Mouse (Mus musculus) 3134 (cell line): ENCODE results near the gene Gm136.
"Not testable (repeated sequence)": the region's sequence is repeated elsewhere in the genome, so short reads cannot be mapped to it uniquely, and the experiment has no call there.

Experiments
- DNase-seq: peaks from one replicate; pipeline ENCODE4 v3.0.0-alpha.2; 2011; ENCODE audit warnings: low spot score; ENCODE audit not compliant: insufficient read length; ENCODE audit errors: extremely low read depth

The Gm136 gene

DNA sequence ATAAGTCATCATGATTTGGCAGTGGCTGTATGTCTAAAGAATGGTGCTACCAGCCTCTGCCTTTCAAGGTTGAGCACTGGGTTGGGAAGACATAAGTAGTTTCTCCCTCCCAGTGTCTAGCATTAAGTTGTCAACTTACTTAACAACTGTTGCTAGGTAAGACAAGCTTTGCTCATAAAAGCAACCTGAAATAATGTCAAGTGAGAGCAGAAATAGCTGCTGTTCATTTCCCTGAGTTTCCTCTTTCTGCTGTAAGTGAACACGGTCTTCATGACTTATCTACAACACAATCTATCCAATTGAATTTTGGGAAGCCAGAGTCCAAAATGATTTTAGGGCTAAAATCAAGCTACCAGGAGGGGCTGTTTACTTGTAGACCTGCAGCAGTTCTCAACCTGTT, at the start of gene Gm136:
Gene Gm136, minus strand, starts transcription at position 101 of the 400 bp plus-strand sequence.
- no peak for DNase-seq

DNA sequence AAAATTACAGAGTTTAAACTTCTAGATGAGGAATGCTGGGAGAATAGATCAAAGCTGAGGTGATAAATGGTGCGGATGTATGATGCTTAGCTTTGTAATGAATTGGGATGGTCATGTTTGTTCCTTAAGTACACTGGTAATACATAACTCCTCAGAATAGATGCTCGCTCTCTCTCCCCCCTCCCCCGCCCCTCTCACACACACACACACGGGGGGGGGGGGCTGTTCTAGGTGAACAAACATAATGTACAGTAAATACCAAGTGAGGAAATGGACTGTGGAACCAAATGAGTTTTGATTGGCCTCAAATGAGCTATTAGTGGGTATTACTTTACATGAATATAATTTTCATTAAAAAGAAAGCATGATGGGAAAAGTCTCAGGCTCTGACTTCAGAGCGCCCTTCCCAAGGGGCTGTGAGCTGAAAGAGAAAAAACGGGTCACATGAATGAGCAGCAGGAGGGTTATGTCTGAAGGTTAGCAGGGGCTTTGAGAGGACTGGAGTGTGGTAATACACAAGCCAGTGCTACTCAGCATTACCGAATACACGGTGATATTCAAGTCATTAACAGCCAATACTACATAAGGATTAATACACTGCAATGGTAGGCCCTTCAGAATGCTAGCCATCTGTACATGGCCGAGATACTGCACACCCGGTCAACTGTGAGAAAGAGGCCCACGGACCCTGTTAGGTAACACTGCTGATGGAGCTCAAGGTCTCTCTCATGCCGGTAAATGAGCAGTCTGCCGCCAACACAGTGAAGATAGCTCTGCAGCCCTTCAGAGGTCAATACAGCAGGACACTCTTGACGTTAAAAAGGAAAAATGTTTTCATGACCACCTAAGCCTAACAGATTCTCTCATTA, 45.3 kb upstream of the Gm136 start:
- no peak for DNase-seq

DNA sequence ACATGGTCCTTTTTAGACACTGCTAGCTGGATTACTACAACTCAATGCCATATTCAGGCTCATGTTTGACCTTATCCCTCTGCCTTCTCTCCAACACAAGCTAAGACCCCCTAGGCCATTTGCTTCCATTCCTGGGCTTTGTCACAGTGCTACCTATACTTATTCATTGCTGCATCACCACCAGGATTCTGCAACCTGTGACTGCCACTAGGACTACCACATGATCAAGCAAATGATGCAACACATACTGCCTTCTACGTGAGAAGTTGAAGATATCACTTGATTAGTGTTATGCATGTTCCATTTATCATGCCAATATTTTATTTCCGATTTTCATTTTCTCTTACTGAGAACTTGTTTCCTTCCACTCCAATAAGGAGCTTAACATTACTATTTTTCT, 41.9 kb upstream of the Gm136 start:
- DNase-seq, result no peak

DNA sequence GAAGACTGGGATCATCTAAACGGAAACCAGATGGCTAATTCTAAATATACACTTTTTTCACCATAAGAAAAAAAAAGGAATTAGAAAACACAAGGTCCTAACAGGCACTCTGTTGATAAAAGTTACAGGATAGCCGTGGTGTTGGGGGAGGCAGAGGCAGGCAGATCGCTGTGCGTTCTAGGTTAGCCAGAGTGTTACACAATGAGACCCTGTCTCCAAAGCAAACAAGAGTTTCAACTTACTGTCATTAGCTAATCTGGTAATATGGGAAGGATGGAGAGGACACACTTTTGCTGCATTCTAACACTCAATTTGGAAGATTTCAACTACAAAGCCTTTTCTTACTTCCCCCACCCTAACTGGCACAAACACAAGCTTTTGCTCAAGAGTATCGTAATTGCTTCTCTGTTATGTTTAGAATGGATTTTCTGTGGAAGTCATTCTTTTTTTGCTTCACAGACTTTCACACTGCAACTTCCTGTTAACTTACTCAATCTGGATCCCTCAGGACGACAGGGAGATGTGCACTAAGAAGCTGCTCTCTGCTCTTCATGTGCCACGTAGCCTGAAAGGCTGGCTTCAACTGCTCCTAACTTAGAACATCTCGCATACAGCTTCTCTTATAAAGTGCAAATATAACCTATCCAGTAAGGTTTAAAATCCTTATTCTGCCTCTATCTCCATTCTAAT, 41.4 kb upstream of the Gm136 start:
- no peak for DNase-seq

GRCm38 (mm10) chr4:34796294-34796693, 40.2 kb upstream of the Gm136 start:
- no peak for DNase-seq

DNA sequence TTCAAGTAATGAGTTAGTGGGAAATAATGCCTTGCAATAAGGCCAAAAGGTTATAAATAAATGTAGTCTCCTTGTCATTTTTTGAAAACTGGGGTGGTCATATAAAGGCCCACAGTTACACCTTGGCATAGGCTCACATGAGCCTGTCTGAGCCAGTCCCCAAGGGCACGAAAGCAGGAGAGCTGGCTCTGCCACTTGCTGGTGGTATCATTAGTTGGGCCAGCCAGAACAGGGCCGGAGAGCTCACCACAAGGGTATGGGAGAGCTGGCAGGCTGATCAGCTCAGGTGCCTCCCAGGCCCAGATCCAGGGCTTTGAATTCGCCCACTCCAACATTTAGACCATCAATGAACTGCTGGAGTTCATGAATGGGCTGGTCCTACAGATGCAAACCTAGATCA, 30.4 kb upstream of the Gm136 start:
- no peak for DNase-seq

- no peak for DNase-seq
These were observed 29.6 kb upstream of the Gm136 start for GRCm38 (mm10) chr4:34785646-34786045.

GRCm38 (mm10) chr4:34784865-34785264, 28.8 kb upstream of the Gm136 start:
- DNase-seq, result no peak

GRCm38 (mm10) chr4:34782730-34783129, 26.7 kb upstream of the Gm136 start:
- no peak for DNase-seq

- peak; percentile 96 for DNase-seq
These were observed 21.8 kb upstream of the Gm136 start, which contains the start of gene Smim8 for GRCm38 (mm10) chr4:34777677-34778527. Gene Smim8, minus strand, starts transcription at chr4:34778423.

- DNase-seq, result no peak
These were observed 15.7 kb upstream of the Gm136 start for GRCm38 (mm10) chr4:34771652-34772371.

GRCm38 (mm10) chr4:34749236-34749635, 6.8 kb downstream of the Gm136 start:
- DNase-seq, result no peak

- DNase-seq, result no peak
These were observed 21.6 kb downstream of the Gm136 start for GRCm38 (mm10) chr4:34734461-34734860.

DNA sequence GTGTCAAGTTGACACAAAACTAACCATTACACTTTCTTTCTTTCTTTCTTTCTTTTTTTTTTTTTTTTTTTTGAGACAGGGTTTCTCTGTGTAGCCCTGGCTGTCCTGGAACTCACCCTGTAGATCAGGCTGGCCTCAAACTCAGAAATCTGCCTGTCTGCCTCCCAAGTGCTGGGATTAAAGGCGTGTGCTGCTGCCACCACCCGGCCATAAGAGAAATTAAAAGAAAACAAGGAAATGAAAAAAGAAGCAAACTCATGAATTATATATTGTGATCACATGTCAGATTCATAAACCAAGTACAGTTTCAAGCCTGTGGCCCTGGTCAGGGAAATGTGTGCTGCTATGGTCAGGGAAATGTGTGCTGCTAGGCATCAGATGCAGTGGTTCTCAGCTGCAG, 22.6 kb downstream of the Gm136 start:
- DNase-seq, result not testable (repeated sequence)

- peak; percentile 16 for DNase-seq
These were observed 26.2 kb downstream of the Gm136 start, which contains the start of gene Cfap206 for GRCm38 (mm10) chr4:34729851-34730341. Gene Cfap206, minus strand, starts transcription at chr4:34730206.

- not testable (repeated sequence) for DNase-seq
These were observed 30.4 kb downstream of the Gm136 start for GRCm38 (mm10) chr4:34725710-34726109.

DNA sequence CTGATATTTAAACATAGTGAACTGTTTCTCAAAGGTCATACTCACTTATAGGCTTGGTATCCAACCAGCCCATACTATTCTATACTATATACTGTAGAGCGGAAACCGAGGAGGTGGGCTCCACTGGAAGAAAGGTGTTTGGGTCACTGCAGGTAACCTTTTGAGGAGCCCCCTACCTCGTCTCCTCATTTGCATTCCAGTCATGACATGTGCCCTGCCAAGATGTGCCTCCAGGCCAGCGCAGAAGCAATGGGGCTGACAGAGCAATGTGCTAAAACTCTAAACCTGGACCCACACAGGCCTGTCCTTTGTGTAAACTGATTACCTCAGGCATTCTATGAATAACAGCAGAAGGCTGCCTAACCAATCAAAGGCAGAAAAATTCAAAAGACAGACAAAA, 31.8 kb downstream of the Gm136 start:
- DNase-seq, result no peak

DNA sequence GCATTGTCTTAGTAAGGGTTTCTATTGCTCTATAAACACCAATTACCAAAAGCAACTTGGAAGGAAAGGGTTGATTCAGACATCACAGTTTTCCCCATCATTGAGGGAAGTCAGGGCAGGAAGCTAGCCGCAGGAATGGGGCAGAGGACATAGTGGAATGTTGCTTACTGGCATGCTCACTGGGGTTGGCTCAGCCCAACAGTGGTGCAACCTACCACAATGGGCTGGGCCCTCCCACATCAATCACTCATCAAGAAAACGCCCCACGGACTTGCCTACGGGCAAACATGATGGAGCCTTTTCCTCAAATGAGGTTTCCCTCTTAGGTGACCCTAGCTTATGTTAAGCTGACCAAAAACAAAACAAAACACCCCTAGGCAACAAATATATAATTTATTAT, 32.9 kb downstream of the Gm136 start:
- peak; percentile 38 for DNase-seq

- DNase-seq, result no peak
These were observed 35.8 kb downstream of the Gm136 start for GRCm38 (mm10) chr4:34720127-34720895.
